Mouse (Mus musculus): Measurements from ENCODE around the gene Ppp1r27. TPM values are rescaled to one million over a fixed set of nuclear protein-coding genes. Genes with fewer than 3 reads are reported as not detected.
"Not testable (repeated sequence)": the region's sequence is repeated elsewhere in the genome, so short reads cannot be mapped to it uniquely, and the experiment has no call there.

The Ppp1r27 gene
- total RNA-seq, 1 experiment from 2014 or later, result 1.4 TPM

- DNase-seq, result peak; percentile 87
Observed at GRCm38 (mm10) chr11:120515611-120516010, 35.3 kb downstream of the Ppp1r27 start.

- DNase-seq, result not testable (repeated sequence)
Observed at GRCm38 (mm10) chr11:120514262-120514661, 36.7 kb downstream of the Ppp1r27 start.

DNA sequence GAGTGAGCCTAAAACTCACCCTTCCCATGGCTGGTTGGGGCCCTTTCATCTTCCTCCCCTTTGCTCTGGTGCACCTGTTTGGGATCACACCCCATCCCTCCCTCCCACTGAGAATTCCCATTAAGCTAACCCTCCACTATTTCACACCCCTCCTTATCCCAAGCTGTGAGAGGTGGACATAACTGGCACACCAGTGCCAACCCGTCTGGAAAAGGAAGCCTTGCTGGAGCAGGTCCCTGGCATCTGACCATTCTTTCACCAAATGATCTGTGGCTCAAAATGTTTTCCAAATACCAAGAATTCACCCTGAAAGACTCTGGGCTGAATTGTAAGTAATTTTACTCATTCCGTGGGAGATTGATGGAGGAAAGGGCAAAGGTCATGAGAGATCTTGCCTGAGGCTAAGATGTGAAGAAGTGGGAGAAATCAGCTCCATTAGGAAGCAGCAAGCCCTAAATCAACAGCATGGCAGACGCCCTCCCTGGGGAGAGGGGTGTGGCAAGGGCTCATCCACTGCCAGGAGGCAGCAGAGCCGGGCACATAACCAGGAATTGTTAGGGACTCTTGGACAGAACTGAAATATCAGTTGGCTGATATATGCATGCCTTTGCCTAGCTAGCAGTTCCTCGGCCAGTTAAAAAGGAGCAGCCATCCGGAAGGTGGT lies 38.0 kb downstream of the Ppp1r27 start:
- DNase-seq, result peak; percentile 30

GRCm38 (mm10) chr11:120510375-120511030 lies 40.4 kb downstream of the Ppp1r27 start:
- no peak for DNase-seq

GRCm38 (mm10) chr11:120509940-120510339 lies 41.0 kb downstream of the Ppp1r27 start:
- DNase-seq, result no peak

DNA sequence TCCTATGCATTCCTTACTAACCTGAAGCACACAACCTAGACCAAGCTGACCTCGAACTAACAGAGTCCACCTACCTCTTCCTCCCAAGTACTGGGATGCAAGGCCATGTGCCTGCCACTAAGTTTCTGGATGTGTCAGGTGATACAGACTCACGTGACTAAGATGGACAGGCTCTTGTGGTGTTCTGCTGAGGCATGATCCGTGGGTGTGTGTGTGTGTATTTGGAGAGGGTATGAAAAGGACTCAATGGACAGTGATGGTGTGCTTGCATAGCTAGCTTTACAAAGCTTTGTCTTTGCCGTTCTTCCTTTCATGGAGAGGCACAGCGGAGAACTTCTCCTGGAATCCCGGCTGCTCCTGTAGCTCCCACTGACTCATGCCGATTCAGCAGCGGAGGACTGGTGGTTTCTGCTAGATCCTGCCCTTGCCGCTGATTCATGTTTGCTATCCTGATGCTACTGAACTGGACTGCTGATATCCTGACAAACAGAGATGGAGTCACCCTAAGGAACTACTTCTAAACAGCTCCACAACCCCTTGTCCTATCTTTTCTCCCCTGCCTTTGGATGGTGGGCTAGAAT lies 42.6 kb downstream of the Ppp1r27 start:
- DNase-seq, result no peak

DNA sequence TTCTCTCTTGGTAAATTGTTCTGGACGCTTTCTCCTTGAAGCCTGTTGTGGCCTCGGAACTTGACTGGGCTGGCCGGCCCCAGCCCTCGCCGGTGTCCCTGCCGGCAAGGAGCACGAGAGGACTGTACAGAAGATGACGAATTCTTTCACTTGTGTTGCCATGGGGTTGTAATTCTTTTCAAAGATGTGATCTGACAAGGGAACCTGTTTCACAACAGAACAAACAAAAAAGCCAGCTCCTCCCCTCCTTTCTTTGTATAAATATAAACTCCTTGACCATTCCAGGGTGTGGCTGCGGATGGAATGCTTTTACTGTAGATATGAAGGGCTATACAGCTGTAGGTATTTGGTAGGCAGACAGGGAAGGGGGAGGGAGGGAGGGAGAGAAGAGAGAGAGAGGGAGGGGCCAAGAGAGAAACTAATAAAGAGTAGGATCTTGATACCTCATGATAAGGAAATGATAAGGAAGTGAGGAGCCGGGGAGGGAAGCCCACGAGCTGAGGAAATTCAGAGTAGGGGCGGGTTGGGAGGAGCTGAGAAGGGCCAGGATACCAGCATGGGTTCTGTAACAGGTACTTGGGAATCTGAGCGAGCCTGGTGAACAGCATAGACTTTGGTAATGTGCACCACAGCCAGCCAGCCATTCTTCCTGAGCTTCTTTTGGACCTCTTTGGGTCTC lies 43.2 kb downstream of the Ppp1r27 start:
- no peak for DNase-seq

GRCm38 (mm10) chr11:120506899-120507298 lies 44.0 kb downstream of the Ppp1r27 start:
- no peak for DNase-seq

- DNase-seq, result no peak
Observed at GRCm38 (mm10) chr11:120505661-120506060, 45.3 kb downstream of the Ppp1r27 start.

DNA sequence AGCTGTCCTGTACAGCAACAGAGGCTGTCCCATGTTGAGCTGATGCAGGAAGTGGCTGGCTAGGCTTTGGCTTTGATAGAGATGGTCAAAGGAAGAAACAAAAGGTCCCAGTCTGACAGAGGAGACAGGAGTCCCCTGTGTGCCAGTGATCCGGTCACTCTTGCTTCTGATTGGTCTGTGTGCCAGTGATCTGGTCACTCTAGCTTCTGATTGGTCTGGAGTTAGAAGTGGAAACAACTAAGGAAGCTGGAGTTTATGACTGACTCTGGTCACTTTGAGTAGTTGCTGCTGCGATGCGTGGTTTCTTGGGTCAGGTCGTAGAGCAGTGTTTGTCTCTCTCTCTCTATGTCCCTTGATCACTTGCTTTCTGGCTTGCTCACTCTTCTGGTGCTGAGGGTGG lies 49.2 kb downstream of the Ppp1r27 start:
- no peak for DNase-seq

DNA sequence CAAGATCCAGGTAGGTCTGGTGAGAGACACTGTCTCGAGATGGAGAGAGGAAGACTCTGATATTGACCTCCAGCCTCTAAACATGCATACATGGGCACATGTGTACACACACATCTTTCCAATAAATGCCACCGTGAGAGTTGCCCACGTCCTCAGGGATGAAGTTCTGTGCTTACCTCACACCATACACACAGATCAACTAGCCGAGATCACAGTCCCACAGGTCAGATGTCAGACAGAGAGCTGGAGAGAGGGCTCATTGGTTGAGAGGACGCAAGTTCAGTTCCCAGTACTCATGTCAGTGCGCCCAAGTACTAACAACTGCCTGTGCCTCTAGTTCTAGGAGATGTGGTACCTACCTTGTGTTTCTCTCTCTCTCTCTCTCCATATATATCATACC lies 49.9 kb downstream of the Ppp1r27 start:
- DNase-seq, result no peak

DNA sequence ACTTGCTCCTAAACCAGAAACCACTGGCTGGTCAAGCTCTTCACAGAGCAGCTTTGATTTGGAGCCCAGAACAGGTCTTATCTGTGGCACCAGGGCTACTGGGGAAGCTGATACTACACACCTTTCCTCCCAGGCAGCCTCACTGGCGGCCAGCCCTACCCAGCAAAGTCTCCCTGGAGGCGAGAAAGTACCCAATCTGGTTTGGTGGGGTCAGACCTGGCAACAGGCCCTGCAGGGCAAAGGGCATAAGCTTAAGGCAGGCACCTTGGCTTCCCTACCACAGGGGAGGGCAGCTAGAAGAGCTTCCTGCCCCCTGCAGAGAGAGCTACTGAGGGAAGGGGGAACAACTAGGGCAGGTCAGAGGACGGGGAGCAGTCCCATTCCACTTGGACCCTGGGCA lies 50.6 kb downstream of the Ppp1r27 start:
- DNase-seq, result no peak

Other genes with a start within 250 kb of the Ppp1r27 start
- 1,036 and 1,352 TPM in 2 replicates for gene Actg1, start 202.6 kb downstream of the Ppp1r27 start, total RNA-seq (2021)
- 0.79 TPM in 1 of 2 replicates, not detected in the other for gene Fscn2, start 189.6 kb downstream of the Ppp1r27 start, total RNA-seq (2021)
- 35.8 and 55.1 TPM in 2 replicates for gene Faap100, start 172.4 kb downstream of the Ppp1r27 start, total RNA-seq (2021)
- 83.9 and 98.7 TPM in 2 replicates for gene Nploc4, start 113.4 kb downstream of the Ppp1r27 start, total RNA-seq (2021)
- gene Tspan10, start 108.5 kb downstream of the Ppp1r27 start, total RNA-seq (2021), result 7.3 TPM in 1 of 2 replicates, not detected in the other
- gene Pde6g, start 97.6 kb downstream of the Ppp1r27 start, total RNA-seq (2021), result 0.27 TPM in 1 of 2 replicates, not detected in the other
- gene Oxld1, start 93.1 kb downstream of the Ppp1r27 start, total RNA-seq (2021), result 33.8 and 41.3 TPM in 2 replicates
- 24.2 and 27.6 TPM in 2 replicates for gene Ccdc137, start 93.0 kb downstream of the Ppp1r27 start, total RNA-seq (2021)
- gene Arl16, start 83.5 kb downstream of the Ppp1r27 start, total RNA-seq (2021), result 22.6 and 22.8 TPM in 2 replicates
- gene Mrpl12, start 66.5 kb downstream of the Ppp1r27 start, total RNA-seq (2021), result 96.3 and 104 TPM in 2 replicates
- 102 and 151 TPM in 2 replicates for gene Slc25a10, start 59.3 kb downstream of the Ppp1r27 start, total RNA-seq (2021)
- 1.0 and 3.5 TPM in 2 replicates for gene Gcgr, start 20.4 kb downstream of the Ppp1r27 start, total RNA-seq (2021)
- gene Mcrip1, start 1.4 kb downstream of the Ppp1r27 start, total RNA-seq (2021), result 67.5 and 75.4 TPM in 2 replicates
- gene P4hb, start 22.1 kb upstream of the Ppp1r27 start, total RNA-seq (2021), result 407 and 486 TPM in 2 replicates
- 333 and 334 TPM in 2 replicates for gene Arhgdia, start 30.5 kb upstream of the Ppp1r27 start, total RNA-seq (2021)
- gene Alyref, start 47.2 kb upstream of the Ppp1r27 start, total RNA-seq (2021), result 101 and 105 TPM in 2 replicates
- gene Anapc11, start 47.3 kb upstream of the Ppp1r27 start, total RNA-seq (2021), result 81.5 and 102 TPM in 2 replicates
- gene Npb, start 57.3 kb upstream of the Ppp1r27 start, total RNA-seq (2021), result 3.1 TPM in 1 of 2 replicates, not detected in the other
- 344 and 351 TPM in 2 replicates for gene Pcyt2, start 66.8 kb upstream of the Ppp1r27 start, total RNA-seq (2021)
- 82.5 and 103 TPM in 2 replicates for gene Sirt7, start 74.1 kb upstream of the Ppp1r27 start, total RNA-seq (2021)
- 69.7 and 76.5 TPM in 2 replicates for gene Mafg, start 82.5 kb upstream of the Ppp1r27 start, total RNA-seq (2021)
- gene Pycr1, start 92.6 kb upstream of the Ppp1r27 start, total RNA-seq (2021), result 1.3 TPM in 2 replicates
- not detected in 2 replicates for gene Myadml2, start 97.0 kb upstream of the Ppp1r27 start, total RNA-seq (2021)
- 9.4 and 12.1 TPM in 2 replicates for gene Notum, start 110.0 kb upstream of the Ppp1r27 start, total RNA-seq (2021)
- gene Aspscr1, start 121.8 kb upstream of the Ppp1r27 start, total RNA-seq (2021), result 83.4 and 112 TPM in 2 replicates
- 52.6 and 54.2 TPM in 2 replicates for gene Cenpx, start 162.6 kb upstream of the Ppp1r27 start, total RNA-seq (2021)
- 40.9 and 46.8 TPM in 2 replicates for gene Lrrc45, start 162.8 kb upstream of the Ppp1r27 start, total RNA-seq (2021)
- gene Rac3, start 170.3 kb upstream of the Ppp1r27 start, total RNA-seq (2021), result 5.6 and 10.0 TPM in 2 replicates
- gene Dcxr, start 176.1 kb upstream of the Ppp1r27 start, total RNA-seq (2021), result 59.0 and 82.3 TPM in 2 replicates
- gene Cbr2, start 181.0 kb upstream of the Ppp1r27 start, total RNA-seq (2021), result 1.9 and 3.7 TPM in 2 replicates
- 11.4 and 18.7 TPM in 2 replicates for gene Hmga1b, start 211.7 kb upstream of the Ppp1r27 start, total RNA-seq (2021)
- gene Rfng, start 233.1 kb upstream of the Ppp1r27 start, total RNA-seq (2021), result 21.3 and 23.9 TPM in 2 replicates
- gene Gps1, start 233.1 kb upstream of the Ppp1r27 start, total RNA-seq (2021), result 120 and 131 TPM in 2 replicates
- 62.7 and 65.8 TPM in 2 replicates for gene Dus1l, start 245.3 kb upstream of the Ppp1r27 start, total RNA-seq (2021)